Mouse (Mus musculus): Measurements from ENCODE around the gene Fam13a. TPM values are rescaled to one million over a fixed set of nuclear protein-coding genes. Genes with fewer than 3 reads are reported as not detected.

Fam13a gene
- polyA plus RNA-seq, 1 experiment from 2014 or later: 5.8 TPM

DNA sequence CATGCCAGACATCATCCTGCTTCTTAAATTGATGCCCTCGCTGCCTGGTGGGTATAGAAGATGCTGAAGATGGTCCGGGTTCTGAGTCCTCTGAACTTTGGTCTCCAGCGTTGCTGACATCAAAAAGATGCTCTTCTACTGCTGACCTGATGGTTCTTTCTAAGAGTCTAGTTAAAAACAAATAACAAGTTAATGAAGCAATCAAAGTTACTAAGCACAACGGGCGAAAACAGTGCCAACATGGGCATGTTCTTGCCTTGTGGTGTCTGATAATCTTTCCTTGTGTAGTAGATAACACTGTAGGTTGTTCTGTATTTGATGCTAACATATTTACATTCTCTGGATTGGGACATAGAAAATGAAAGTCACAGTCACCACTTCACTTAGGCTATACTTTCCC is 37.2 kb downstream of the Fam13a start:
- Histone ChIP-seq H3K4me1 (replicated peaks; ENCODE audit: control insufficient read depth, insufficient read depth, low read length) (no peaks in the 10 kb centered on the region), H3K4me3 (ENCODE audit: low read depth, low read length) (no peak overlapping the region), H3K9me3 (ENCODE audit: control insufficient read depth, low read length) (no peaks in the 10 kb centered on the region), H3K4me2 (replicated peaks; ENCODE audit: low read depth, low read length) (no peak overlapping the region), H3K36me3 (ENCODE audit: control insufficient read depth, insufficient read depth, low read length) (no peaks in the 10 kb centered on the region), H3K9ac (ENCODE audit: low read depth, low read length) (no peak overlapping the region), H3K27ac (ENCODE audit: low read depth, low read length) (no peak overlapping the region), H3K27me3 (ENCODE audit: control insufficient read depth, insufficient read depth, low read length) (no peaks in the 10 kb centered on the region)
- ATAC-seq (ENCODE audit: low FRiP score): no peak
- WGBS: 95% methylated on average over 5 of the region's 5 CpGs
- DNase-seq (ENCODE audit: low spot score): no peak

DNA sequence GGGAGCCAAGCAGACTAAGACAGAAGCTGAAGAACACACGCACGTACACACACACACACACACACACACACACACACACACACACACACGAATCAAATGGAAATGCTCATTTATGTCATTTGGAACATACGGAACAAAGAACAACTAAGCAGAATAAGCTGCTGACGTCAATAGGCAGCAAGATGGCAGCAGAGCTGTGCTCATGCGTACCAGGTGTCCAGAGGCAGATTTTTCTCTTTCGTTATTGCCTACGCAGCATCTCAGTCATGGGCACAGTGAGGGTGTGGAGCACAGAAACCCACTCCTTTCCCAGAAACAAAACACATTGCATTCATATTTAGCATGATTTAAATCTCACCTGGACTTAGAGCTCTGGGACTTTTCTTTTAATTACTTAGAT is 39.2 kb downstream of the Fam13a start:
- Histone ChIP-seq H3K9ac (ENCODE audit: low read depth, low read length) (no peak overlapping the region), H3K9me3 (ENCODE audit: control insufficient read depth, low read length) (no peaks in the 10 kb centered on the region), H3K27me3 (ENCODE audit: control insufficient read depth, insufficient read depth, low read length) (no peaks in the 10 kb centered on the region), H3K4me3 (ENCODE audit: low read depth, low read length) (no peak overlapping the region), H3K4me1 (replicated peaks; ENCODE audit: control insufficient read depth, insufficient read depth, low read length) (no peaks in the 10 kb centered on the region), H3K4me2 (replicated peaks; ENCODE audit: low read depth, low read length) (no peak overlapping the region), H3K27ac (ENCODE audit: low read depth, low read length) (no peak overlapping the region), H3K36me3 (ENCODE audit: control insufficient read depth, insufficient read depth, low read length) (no peaks in the 10 kb centered on the region)
- ATAC-seq (ENCODE audit: low FRiP score) (no peak), DNase-seq (ENCODE audit: low spot score) (no peak)
- 87% methylated on average over 8 of the region's 8 CpGs for WGBS

DNA sequence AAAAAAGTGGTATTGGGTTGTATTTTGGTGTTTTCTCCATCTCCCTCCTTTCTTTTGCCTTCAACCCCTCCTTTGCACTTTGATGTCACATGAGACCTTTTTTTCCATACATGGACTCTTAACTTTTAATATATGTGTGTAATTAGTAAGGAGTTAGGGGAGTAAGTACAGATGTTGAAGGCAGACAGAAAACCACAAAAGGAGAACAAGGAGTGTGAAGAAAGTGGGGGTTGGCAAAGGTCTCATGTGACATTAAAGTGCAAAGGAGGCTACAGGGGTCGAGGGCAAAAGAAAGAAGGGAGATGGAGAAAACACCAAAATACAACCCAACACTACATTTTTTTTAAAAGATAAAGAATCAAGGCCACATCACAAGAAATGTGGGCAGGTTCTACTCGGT is 49.1 kb downstream of the Fam13a start:
- DNase-seq (ENCODE audit: low spot score): no peak
- H3K4me2 ChIP-seq (replicated peaks; ENCODE audit: low read depth, low read length): no peak overlapping the region
- H3K9ac ChIP-seq (ENCODE audit: low read depth, low read length): no peak overlapping the region
- no peak overlapping the region for H3K4me3 ChIP-seq (ENCODE audit: low read depth, low read length)
- no peaks in the 10 kb centered on the region for H3K27me3 ChIP-seq (ENCODE audit: control insufficient read depth, insufficient read depth, low read length)
- no peaks in the 10 kb centered on the region for H3K36me3 ChIP-seq (ENCODE audit: control insufficient read depth, insufficient read depth, low read length)
- H3K27ac ChIP-seq (ENCODE audit: low read depth, low read length): no peak overlapping the region
- 71% methylated on average over 2 of the region's 2 CpGs for WGBS
- H3K4me1 ChIP-seq (replicated peaks; ENCODE audit: control insufficient read depth, insufficient read depth, low read length): no peaks in the 10 kb centered on the region
- H3K9me3 ChIP-seq (ENCODE audit: control insufficient read depth, low read length): no peaks in the 10 kb centered on the region
- no peak for ATAC-seq (ENCODE audit: low FRiP score)

DNA sequence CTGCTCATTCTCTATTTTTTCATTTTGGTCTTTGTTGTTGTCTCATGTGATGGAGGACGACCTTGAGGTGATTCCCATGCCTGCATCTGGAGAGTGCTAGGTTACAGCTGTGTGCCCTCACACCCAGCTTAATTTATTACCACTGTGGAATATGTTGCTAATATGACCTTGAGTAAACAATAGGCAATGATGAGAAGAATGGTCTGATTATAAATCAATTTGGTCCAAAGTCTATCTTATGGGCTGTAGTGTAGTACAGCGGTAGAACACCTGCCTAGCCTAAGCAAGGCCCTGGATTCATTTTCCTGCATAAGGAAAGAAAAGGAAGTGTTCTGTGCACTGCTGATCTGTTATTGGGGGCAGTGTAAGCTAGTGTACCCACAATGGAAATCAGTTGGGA is 49.9 kb downstream of the Fam13a start:
- ATAC-seq (ENCODE audit: low FRiP score): no peak
- 91% methylated on average over 2 of the region's 2 CpGs for WGBS
- H3K27ac ChIP-seq (ENCODE audit: low read depth, low read length): no peak overlapping the region

DNA sequence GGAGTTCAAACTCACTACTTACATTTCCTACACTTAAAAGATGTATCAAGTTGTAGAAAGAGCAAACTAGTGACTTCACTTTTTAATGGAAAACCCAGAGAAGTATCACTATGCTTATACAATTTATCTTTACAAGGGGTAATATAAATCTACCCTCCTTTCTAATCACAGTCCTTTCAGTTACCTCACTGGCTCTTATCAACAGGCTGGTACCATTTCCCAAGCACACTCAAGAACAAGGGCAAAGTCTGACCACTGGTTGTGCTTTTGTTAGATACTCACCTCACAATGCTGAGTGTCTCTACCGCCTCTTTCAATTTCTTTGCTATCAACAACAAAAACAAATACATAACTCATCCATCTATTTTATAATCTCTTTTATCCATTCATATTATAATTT is 51.5 kb downstream of the Fam13a start:
- Histone ChIP-seq H3K36me3 (ENCODE audit: control insufficient read depth, insufficient read depth, low read length) (no peaks in the 10 kb centered on the region), H3K4me3 (ENCODE audit: low read depth, low read length) (no peak overlapping the region), H3K4me1 (replicated peaks; ENCODE audit: control insufficient read depth, insufficient read depth, low read length) (no peaks in the 10 kb centered on the region), H3K9ac (ENCODE audit: low read depth, low read length) (no peak overlapping the region), H3K27me3 (ENCODE audit: control insufficient read depth, insufficient read depth, low read length) (no peaks in the 10 kb centered on the region), H3K9me3 (ENCODE audit: control insufficient read depth, low read length) (no peaks in the 10 kb centered on the region), H3K27ac (ENCODE audit: low read depth, low read length) (no peak overlapping the region), H3K4me2 (replicated peaks; ENCODE audit: low read depth, low read length) (no peak overlapping the region)
- WGBS: 91% methylated on average over 1 of the region's 1 CpGs
- DNase-seq (ENCODE audit: low spot score) (no peak), ATAC-seq (ENCODE audit: low FRiP score) (no peak)

More for the DNA sequence above, 49.9 kb downstream of the Fam13a start:
- Histone ChIP-seq H3K9ac (ENCODE audit: low read depth, low read length) (no peak overlapping the region), H3K4me2 (replicated peaks; ENCODE audit: low read depth, low read length) (no peak overlapping the region), H3K4me1 (replicated peaks; ENCODE audit: control insufficient read depth, insufficient read depth, low read length) (no peaks in the 10 kb centered on the region), H3K27me3 (ENCODE audit: control insufficient read depth, insufficient read depth, low read length) (no peaks in the 10 kb centered on the region), H3K4me3 (ENCODE audit: low read depth, low read length) (no peak overlapping the region), H3K36me3 (ENCODE audit: control insufficient read depth, insufficient read depth, low read length) (no peaks in the 10 kb centered on the region), H3K9me3 (ENCODE audit: control insufficient read depth, low read length) (no peaks in the 10 kb centered on the region)
- no peak for DNase-seq (ENCODE audit: low spot score)

DNA sequence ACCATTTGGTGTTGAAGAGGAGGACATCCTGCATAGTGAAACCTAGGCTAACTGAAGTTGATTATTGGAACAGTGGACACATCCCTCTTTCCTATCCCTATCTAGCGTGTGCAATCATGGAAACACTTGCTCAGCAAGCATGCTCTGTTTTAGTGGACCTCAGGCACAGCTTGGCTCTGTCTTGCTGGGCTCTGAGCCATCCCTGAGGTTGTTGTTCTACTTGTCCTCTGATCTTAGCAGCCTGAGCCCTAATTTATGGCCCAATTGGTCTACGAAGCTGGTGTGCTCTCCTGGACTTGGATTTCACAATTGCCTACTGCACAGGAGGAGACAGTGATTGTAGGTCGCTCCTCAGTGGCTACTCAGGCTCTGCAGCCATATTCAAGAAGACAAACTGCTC is 56.1 kb downstream of the Fam13a start:
- H3K4me3 ChIP-seq (ENCODE audit: low read depth, low read length): no peak overlapping the region
- no peaks in the 10 kb centered on the region for H3K4me1 ChIP-seq (replicated peaks; ENCODE audit: control insufficient read depth, insufficient read depth, low read length)
- no peak for ATAC-seq (ENCODE audit: low FRiP score)
- no peak overlapping the region for H3K4me2 ChIP-seq (replicated peaks; ENCODE audit: low read depth, low read length)
- no peaks in the 10 kb centered on the region for H3K9me3 ChIP-seq (ENCODE audit: control insufficient read depth, low read length)
- DNase-seq (ENCODE audit: low spot score): no peak
- WGBS: 89% methylated on average over 3 of the region's 3 CpGs
- no peaks in the 10 kb centered on the region for H3K27me3 ChIP-seq (ENCODE audit: control insufficient read depth, insufficient read depth, low read length)
- H3K9ac ChIP-seq (ENCODE audit: low read depth, low read length): no peak overlapping the region
- H3K27ac ChIP-seq (ENCODE audit: low read depth, low read length): no peak overlapping the region
- no peaks in the 10 kb centered on the region for H3K36me3 ChIP-seq (ENCODE audit: control insufficient read depth, insufficient read depth, low read length)

DNA sequence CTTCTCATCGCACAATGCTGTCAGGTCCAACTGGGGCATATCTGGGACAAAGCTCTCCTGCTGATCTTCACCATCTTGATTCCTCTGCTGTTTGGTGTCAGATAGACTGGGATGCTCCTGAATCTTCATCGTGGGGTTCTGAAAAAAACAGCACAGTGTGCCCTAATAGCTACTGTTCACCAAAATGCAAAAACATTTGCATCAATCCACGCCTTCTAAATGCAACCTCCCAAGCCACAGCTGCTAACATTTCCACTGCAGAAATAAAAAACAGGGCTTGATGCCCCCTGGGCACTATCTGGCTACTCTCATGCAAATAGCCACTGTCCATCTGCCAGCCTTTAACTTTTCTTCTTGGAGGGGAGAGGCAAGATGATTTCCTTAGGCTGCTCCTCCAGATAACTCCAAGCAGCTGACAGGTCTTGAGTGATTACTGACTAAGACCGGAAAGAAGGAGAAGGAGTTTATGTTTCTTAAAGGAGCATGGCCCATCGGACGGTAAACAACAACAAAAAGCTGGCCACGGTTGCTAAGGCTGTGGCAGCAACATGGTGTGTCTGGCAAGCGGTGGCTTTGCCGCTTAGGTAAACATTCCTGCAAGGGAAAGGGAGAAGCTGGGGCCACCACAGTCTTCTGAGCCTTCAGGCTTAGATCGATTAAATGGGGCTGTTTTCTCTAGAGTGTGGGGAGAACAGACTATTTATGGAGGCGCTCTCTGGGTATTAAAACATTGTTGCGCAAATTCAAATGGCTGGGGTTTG is 59.1 kb downstream of the Fam13a start:
- Histone ChIP-seq H3K9ac (ENCODE audit: low read depth, low read length) (no peak overlapping the region), H3K9me3 (ENCODE audit: control insufficient read depth, low read length) (no peaks in the 10 kb centered on the region), H3K4me3 (ENCODE audit: low read depth, low read length) (no peak overlapping the region), H3K4me2 (replicated peaks; ENCODE audit: low read depth, low read length) (no peak overlapping the region; the same call in 1 of the 2 replicates), H3K4me1 (replicated peaks; ENCODE audit: control insufficient read depth, insufficient read depth, low read length) (no peaks in the 10 kb centered on the region), H3K27me3 (ENCODE audit: control insufficient read depth, insufficient read depth, low read length) (no peaks in the 10 kb centered on the region), H3K27ac (ENCODE audit: low read depth, low read length) (0 out of 2 replicates have a peak overlapping the region, but pooled peaks have one; percentile 20), H3K36me3 (ENCODE audit: control insufficient read depth, insufficient read depth, low read length) (no peaks in the 10 kb centered on the region)
- WGBS: 32% methylated on average over 12 of the region's 12 CpGs
- peak; percentile 86 for ATAC-seq (ENCODE audit: low FRiP score)
- peak; percentile 27 for DNase-seq (ENCODE audit: low spot score)

DNA sequence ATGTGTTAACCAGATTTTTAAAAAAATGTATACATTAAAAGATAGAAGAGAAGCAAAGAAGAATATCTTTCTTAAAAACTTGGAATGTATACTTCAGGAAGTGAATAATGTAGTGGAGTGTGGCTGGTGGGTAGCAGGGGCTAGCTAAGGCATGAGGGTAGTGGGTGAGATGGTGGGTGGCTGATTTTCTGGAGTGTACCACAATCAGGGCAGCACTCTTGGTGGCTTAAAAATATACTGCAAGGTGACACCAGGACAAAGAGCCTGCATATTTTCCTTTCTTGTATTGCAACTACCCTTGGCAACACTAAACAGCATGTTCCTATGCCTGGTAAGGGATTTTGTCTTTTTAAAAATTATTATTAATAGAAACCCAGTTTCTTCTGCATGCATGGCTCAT is 59.8 kb downstream of the Fam13a start:
- no peak overlapping the region for H3K9ac ChIP-seq (ENCODE audit: low read depth, low read length)
- no peak for ATAC-seq (ENCODE audit: low FRiP score)
- H3K4me3 ChIP-seq (ENCODE audit: low read depth, low read length): no peak overlapping the region
- H3K4me1 ChIP-seq (replicated peaks; ENCODE audit: control insufficient read depth, insufficient read depth, low read length): no peaks in the 10 kb centered on the region
- H3K9me3 ChIP-seq (ENCODE audit: control insufficient read depth, low read length): no peaks in the 10 kb centered on the region
- no peaks in the 10 kb centered on the region for H3K36me3 ChIP-seq (ENCODE audit: control insufficient read depth, insufficient read depth, low read length)
- no peaks in the 10 kb centered on the region for H3K27me3 ChIP-seq (ENCODE audit: control insufficient read depth, insufficient read depth, low read length)
- no peak overlapping the region for H3K4me2 ChIP-seq (replicated peaks; ENCODE audit: low read depth, low read length)
- no peak overlapping the region for H3K27ac ChIP-seq (ENCODE audit: low read depth, low read length)
- DNase-seq (ENCODE audit: low spot score): no peak

DNA sequence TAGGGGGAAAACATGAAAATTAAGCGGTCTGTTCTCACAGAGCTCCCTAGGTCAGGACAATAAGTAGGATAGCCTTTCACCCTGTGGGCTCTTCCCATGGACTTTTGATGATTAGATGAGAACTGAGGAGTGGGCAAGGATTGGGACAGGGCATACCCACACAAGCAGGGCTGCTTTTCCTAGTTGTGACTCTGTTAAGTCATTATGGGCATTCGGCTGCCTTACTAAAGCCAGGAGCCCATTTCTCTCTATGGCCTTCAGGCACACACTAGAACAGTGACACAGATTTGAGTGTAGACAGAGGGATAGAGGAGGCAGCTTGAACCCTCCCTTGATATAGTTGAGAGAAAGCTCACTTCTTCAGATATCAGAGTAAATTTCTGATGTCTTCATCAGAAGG is 60.3 kb downstream of the Fam13a start:
- Histone ChIP-seq H3K9me3 (ENCODE audit: control insufficient read depth, low read length) (no peaks in the 10 kb centered on the region), H3K27ac (ENCODE audit: low read depth, low read length) (no peak overlapping the region), H3K4me1 (replicated peaks; ENCODE audit: control insufficient read depth, insufficient read depth, low read length) (no peaks in the 10 kb centered on the region), H3K27me3 (ENCODE audit: control insufficient read depth, insufficient read depth, low read length) (no peaks in the 10 kb centered on the region), H3K9ac (ENCODE audit: low read depth, low read length) (no peak overlapping the region), H3K4me3 (ENCODE audit: low read depth, low read length) (no peak overlapping the region), H3K4me2 (replicated peaks; ENCODE audit: low read depth, low read length) (no peak overlapping the region), H3K36me3 (ENCODE audit: control insufficient read depth, insufficient read depth, low read length) (no peaks in the 10 kb centered on the region)
- 100% methylated on average over 2 of the region's 2 CpGs for WGBS
- DNase-seq (ENCODE audit: low spot score) (no peak), ATAC-seq (ENCODE audit: low FRiP score) (no peak)

All from hindbrain, embryonic 11.5 days (tissue).